Mouse (Mus musculus) embryonic fibroblast, embryonic 13.5 days (primary cell): ENCODE measurements at regions not wholly inside any gene's neighbourhood (a gene's known extent, or its start where the extent isn't known, plus 50 kb on each side); places are given as distances from the start of the nearest gene placed in this dataset.

Experiments
- H3K27ac ChIP-seq: 2 replicates; pipeline ENCODE4 v1.5.1; 2012; ENCODE audit warnings: low read length, control low read depth, inconsistent platforms; ENCODE audit not compliant: insufficient read depth
- H3K4me1 ChIP-seq: 2 replicates; pipeline ENCODE4 v1.6.1; 2011; ENCODE audit warnings: low read length; ENCODE audit not compliant: control insufficient read depth, insufficient read depth
- H3K4me3 ChIP-seq: 2 replicates; pipeline ENCODE4 v1.5.1; 2011; ENCODE audit warnings: mild to moderate bottlenecking, control low read depth, low read length; ENCODE audit not compliant: insufficient read depth
- CTCF ChIP-seq: IDR thresholded peaks from 2 replicates; pipeline ENCODE4 v1.5.1; 2011; ENCODE audit warnings: mild to moderate bottlenecking, control low read depth, low read length, moderate library complexity, borderline replicate concordance; ENCODE audit not compliant: insufficient read depth
- POLR2A ChIP-seq: IDR thresholded peaks from 2 replicates; pipeline ENCODE4 v1.6.1; 2011; ENCODE audit warnings: low read depth, mild to moderate bottlenecking, control low read depth, low read length, moderate library complexity

DNA sequence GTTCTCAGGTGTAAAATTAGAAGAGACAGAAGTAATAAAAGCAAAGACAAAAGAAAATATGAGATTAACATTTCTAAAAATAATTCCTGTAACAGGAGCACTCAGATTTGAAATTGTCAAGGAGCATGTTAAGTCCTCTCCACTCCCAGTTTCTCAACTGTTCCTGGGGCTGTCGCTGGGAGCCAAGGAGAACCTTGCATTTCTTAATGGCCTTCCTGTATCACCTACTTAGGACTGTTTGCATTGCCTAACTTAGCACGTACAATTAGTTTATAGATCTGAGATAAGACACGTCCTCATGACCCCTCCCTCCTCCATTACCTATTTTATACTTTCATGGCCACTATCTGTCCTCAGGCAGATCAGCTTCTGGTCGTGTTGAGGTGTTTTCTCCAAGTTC is 360.8 kb downstream of the Kcnj2 start:
- no peaks in the 10 kb centered on the region for H3K4me1 ChIP-seq
- TF ChIP-seq POLR2A (no peak), CTCF (no peak)
- H3K4me3 ChIP-seq, result no peak overlapping the region
- H3K27ac ChIP-seq, result no peak overlapping the region

DNA sequence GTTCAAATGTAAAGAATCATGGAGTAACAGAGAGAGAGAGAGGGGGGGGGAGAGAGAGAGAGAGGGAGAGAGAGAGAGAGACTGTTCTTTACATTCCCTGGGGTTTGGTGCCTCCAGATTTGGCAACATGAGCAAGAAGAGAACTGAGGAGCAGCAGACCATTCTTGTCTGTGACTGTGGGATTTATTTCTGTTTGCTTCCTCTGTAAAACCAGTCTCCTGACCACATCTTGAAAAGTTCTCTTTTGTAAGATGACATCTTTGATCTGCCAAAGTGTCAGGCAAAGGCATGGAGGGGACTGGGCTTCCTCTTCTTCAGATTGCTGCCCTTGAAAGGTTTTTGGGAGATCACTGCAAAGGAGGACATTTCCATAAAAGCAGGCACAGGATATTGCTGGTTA is 376.3 kb downstream of the Kcnj2 start:
- H3K4me3 ChIP-seq, result no peak overlapping the region
- H3K4me1 ChIP-seq, result no peaks in the 10 kb centered on the region; the same call in 1 of the 2 replicates
- TF ChIP-seq CTCF (no peak), POLR2A (no peak)
- H3K27ac ChIP-seq, result no peak overlapping the region

DNA sequence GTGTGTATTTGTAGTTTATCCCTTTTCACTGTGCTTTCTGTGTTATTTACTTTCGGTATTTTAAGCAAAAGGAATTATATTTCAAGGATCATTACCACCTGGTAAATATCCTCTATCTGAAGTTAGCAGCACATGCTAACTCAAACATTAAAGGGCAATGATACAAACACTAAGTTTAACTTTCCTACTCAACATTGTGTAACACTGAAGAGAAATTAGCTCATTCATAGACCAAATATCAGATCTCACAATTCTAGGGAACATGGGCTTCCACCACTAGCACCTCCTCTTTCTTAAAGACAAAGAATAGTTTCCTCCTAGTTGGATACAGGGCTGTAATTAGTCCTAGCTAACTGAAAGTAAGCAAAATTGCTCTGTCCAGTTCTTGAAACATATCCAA is 377.4 kb downstream of the Kcnj2 start:
- Histone ChIP-seq H3K4me3 (no peak overlapping the region), H3K27ac (no peak overlapping the region), H3K4me1 (no peaks in the 10 kb centered on the region; the same call in 1 of the 2 replicates)
- TF ChIP-seq CTCF (no peak), POLR2A (no peak)

DNA sequence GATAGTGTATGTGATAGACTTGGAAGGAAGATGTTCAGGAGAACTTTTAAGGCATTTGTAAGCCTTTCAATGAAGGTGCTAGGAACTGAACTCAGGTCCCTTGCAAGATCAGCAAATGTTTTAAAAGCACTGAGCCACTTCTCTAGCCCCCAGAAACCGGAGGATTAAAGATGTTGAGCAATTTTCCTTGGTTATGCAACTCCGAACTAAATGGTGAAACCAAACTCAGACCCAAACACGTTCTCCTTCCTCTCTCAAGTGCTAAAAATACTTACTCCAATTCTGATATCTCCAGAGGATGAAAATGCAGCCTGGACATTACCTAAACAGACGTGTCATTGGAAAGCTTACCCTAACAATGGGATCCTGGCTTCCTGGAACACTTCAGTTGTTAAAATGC is 378.8 kb downstream of the Kcnj2 start:
- no peak for TF ChIP-seq POLR2A
- no peak for TF ChIP-seq CTCF
- H3K27ac ChIP-seq, result no peak overlapping the region
- no peak overlapping the region for H3K4me3 ChIP-seq
- no peaks in the 10 kb centered on the region for H3K4me1 ChIP-seq

DNA sequence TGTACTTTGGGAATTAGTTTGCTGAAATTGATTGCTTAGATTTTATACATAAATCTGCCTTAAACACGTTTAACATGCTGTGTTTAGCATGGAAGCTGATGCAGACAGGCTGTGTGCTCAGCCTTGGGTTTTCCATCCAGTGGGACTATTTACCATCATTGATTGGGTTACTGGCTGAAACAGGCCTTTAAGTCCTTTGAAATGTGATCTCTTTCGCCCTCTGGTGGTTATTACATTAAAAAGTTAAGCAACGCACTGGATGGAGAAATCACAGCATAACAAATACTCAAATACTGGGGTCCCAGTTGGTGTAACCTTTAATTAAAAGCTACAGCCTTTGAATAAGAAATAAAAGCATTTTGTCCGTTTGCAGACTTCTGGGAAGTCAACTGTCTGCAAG is 379.8 kb downstream of the Kcnj2 start:
- H3K4me1 ChIP-seq, result no peaks in the 10 kb centered on the region

DNA sequence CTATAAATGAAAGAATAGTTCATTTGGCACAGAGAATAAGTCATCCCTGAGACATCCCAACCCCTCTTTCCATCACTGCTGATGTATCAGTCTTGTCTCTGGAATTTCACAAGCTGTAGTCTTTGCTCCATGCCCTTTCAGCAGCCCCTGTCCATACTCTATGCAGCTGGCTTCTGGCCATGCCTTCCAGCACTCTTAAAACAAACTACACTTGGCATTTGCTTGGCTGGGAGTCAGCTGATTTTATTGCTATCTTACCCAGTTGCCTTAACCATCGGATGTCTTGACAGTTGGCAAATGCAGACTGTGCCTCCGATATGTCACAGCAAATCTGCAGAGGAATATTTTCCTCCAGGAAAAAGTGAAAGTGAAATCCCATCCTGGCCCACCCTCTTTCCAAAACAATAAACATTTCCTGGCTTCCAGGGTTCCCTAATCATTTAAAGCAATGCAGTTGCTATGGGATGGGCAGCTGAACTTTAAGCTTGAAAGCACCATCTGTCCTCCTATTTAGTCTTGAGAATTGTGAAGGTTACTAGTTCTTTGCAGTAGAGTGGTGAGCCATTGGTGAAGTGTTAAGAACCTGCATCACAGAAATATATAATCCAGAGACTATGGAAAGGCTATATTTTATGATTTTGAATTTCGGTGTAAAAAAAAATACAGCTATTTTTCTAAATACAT is 385.0 kb downstream of the Kcnj2 start:
- TF ChIP-seq CTCF, result no peak
- no peak for TF ChIP-seq POLR2A

More for the DNA sequence above, 379.8 kb downstream of the Kcnj2 start:
- TF ChIP-seq CTCF, result no peak
- TF ChIP-seq POLR2A, result no peak
- H3K27ac ChIP-seq, result no peak overlapping the region
- no peak overlapping the region for H3K4me3 ChIP-seq

DNA sequence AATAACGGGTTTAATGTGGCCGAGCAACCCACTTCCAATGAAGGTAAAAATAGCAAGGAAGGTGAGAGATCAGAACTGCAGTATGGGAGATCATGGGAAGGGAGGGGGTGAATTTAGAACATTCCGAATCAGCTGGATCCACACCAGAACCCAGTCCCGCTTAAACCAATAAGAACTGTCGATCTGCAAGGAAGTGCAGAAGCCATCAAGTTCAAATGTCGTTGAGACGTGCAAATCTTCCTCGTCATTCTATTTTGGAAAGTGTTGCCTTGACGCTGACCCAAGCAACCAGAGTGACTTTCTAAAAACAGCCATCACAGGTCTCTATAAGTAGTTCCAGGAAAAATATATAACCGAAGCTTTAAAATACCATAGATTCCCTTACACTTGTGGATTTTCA is 394.1 kb downstream of the Kcnj2 start:
- Histone ChIP-seq H3K4me3 (no peak overlapping the region), H3K4me1 (no peaks in the 10 kb centered on the region), H3K27ac (no peak overlapping the region)
- TF ChIP-seq POLR2A (no peak), CTCF (no peak)

More for the DNA sequence above, 385.0 kb downstream of the Kcnj2 start:
- no peak overlapping the region for H3K27ac ChIP-seq
- no peak overlapping the region for H3K4me3 ChIP-seq
- no peaks in the 10 kb centered on the region for H3K4me1 ChIP-seq

DNA sequence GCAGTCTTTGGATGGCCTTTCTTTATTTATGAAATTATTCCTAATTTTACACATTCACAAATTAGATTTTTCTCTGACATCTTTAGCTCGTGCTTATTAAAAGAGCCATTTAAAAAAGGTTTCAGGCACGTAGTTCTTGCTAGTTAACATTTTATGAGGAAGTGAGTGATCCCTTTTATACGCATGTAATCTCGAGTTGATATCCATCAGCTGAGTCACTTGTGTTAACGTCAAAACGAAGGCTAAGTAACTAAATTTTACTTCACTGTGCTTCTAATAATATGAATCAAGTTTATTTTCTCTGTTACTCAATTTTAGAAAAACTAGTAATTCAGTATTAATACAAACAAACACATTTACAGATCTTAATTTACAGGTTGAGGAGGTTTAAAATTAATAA is 419.0 kb downstream of the Kcnj2 start:
- no peaks in the 10 kb centered on the region for H3K4me1 ChIP-seq
- no peak overlapping the region for H3K27ac ChIP-seq
- no peak for TF ChIP-seq CTCF
- no peak for TF ChIP-seq POLR2A
- no peak overlapping the region for H3K4me3 ChIP-seq

DNA sequence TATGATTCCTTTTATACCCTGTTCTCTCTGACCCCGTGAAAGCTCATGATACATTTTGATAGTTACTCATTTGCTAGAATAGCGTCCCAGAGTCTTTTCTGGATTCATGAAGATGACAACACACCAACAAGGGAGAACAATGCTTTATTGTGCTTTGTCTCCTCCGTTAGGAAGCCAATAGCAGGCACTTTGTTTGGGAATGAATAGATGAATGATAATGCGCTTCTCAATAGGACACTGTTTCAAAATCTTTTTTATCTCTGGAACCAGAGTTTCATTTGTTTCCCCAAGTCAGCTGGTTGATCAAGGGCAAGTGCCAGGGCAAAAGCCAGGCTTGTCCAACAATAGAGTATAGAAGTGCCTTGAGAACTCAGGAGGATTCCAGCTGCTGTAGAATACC is 446.5 kb downstream of the Kcnj2 start:
- H3K4me1 ChIP-seq, result no peaks in the 10 kb centered on the region
- no peak overlapping the region for H3K27ac ChIP-seq
- TF ChIP-seq CTCF, result no peak
- no peak for TF ChIP-seq POLR2A
- no peak overlapping the region for H3K4me3 ChIP-seq

DNA sequence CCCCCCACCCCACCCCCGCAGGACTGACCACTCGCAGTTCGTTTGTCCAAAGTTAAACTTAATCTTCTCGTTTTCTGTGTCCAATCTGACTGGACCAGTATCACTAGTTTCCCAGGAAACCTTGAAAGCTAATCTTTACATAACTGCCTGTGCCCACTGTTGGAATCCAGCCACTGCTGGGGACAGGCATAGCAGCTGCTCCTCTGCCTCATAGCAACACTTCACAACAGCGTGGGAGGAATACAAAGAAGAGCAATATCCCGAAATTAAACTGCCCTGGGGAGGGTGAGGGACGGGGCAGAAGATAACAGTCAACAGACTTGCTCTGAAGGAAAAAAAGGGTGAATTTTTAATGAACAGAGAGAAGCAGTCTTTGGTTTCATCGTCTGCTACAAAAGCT is 456.8 kb downstream of the Kcnj2 start:
- TF ChIP-seq CTCF (no peak), POLR2A (no peak)
- Histone ChIP-seq H3K4me1 (no peaks in the 10 kb centered on the region), H3K4me3 (no peak overlapping the region), H3K27ac (no peak overlapping the region)
